Mouse (Mus musculus) myocyte (in vitro differentiated cells): ENCODE data around the gene Il15ra.

Experiments
- CEBPB ChIP-seq: IDR thresholded peaks from 2 replicates; pipeline ENCODE4 v1.6.1; 2011; ENCODE audit warnings: mild to moderate bottlenecking, moderate library complexity; ENCODE audit not compliant: poor library complexity, insufficient read depth, severe bottlenecking
- E2F4 ChIP-seq: IDR thresholded peaks from one replicate; pipeline ENCODE4 v1.6.1; 2011; ENCODE audit warnings: mild to moderate bottlenecking, control low read depth, moderate library complexity; ENCODE audit not compliant: insufficient read depth
- MAX ChIP-seq: IDR thresholded peaks from one replicate; pipeline ENCODE4 v1.6.1; 2011; ENCODE audit warnings: low read depth, mild to moderate bottlenecking, control low read depth
- MYOD1 ChIP-seq, 3 experiments: IDR thresholded peaks; one replicate each; pipeline ENCODE4 v1.6.1; 2011; ENCODE audit warnings: control low read depth in 2 of 3, low read depth in 2 of 3, mild to moderate bottlenecking in 2 of 3, moderate library complexity in 1 of 3; ENCODE audit not compliant: insufficient read length in 2 of 3, control insufficient read depth in 1 of 3
- MYOG ChIP-seq, 3 experiments: IDR thresholded peaks; one replicate each; pipeline ENCODE4 v1.6.1; 2011; ENCODE audit warnings: control low read depth in 2 of 3, low read depth in 2 of 3, mild to moderate bottlenecking in 2 of 3; ENCODE audit not compliant: insufficient read length in 2 of 3, control insufficient read depth in 1 of 3, insufficient read depth in 1 of 3
- POLR2A ChIP-seq: IDR thresholded peaks from one replicate; pipeline ENCODE4 v1.6.1; 2011; ENCODE audit warnings: low read depth, mild to moderate bottlenecking, control low read depth, moderate library complexity; ENCODE audit not compliant: insufficient read length
- POLR2AphosphoS2 ChIP-seq: IDR thresholded peaks from one replicate; pipeline ENCODE4 v1.6.1; 2011; ENCODE audit warnings: low read depth, control low read depth; ENCODE audit not compliant: insufficient read length
- SRF ChIP-seq: IDR thresholded peaks from one replicate; pipeline ENCODE4 v1.6.1; 2011; ENCODE audit warnings: low read depth; ENCODE audit not compliant: control insufficient read depth, insufficient read length
- TCF12 ChIP-seq: IDR thresholded peaks from one replicate; pipeline ENCODE4 v1.6.1; 2011; ENCODE audit warnings: mild to moderate bottlenecking, control low read depth; ENCODE audit not compliant: poor library complexity, insufficient read depth, severe bottlenecking
- USF1 ChIP-seq: IDR thresholded peaks from one replicate; pipeline ENCODE4 v1.6.1; 2011; ENCODE audit warnings: low read depth, mild to moderate bottlenecking, control low read depth, moderate library complexity

DNA sequence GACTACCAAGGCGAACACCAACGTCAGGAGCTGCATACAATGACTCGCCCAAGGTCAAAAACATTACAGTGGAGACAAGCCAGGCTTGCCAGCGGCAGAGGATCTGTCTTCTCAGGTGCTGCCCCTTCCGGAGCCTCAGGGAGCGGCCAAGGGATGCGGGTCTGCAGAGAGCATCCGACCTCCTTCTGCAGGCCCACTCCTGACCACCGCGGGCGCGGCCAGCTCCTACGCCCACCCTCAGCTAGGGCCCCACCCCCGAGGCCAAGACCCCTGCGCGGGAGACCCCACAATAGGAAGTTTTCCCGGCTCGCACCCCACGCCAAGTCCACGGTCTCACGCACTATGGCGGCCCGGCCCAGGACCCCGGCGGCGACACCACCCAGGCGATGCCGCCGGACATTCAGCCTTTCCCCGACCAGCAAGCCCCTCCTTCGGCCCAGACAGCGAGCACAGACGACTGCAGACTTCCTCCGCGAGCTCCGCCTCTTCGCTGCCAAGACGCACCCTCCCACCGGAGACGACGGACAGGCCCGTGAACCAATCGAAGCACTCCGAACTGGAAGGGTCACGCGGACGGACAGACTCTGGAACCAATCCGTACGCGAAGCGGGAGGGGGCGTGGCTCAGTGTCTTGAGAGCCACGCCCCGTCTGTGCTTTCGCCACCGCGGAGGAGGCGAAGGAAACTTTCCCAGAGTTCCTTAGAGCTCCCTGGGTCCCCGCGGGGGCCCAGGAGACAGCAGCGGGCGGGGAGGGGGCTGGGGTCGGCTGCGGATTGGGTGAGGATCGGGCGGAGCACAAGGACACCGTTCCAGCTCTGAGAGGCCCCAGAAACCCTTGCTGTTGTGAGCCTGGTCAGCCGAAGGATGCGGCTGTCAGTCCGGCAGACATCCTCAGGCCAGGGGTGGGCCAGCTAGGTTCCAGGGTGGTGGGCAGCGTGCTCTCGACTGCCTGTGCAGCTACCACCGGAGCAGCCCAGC is 72.3 kb downstream of the Il15ra start, which contains the start of the genes Fbh1 and Ankrd16:
- TF ChIP-seq POLR2A (peak; percentile 88), TCF12 (no peak), MYOD1 (IDR thresholded peaks at IDR 0.05; ENCODE audit: control insufficient read depth in 1 of 3, insufficient read length in 2 of 3, low read depth in 2 of 3) (peak in 1 of 3 experiments; percentile 16), USF1 (no peak), E2F4 (no peak), POLR2AphosphoS2 (peak; percentile 85), MYOG (IDR thresholded peaks at IDR 0.05; ENCODE audit: control insufficient read depth in 1 of 3, insufficient read depth in 1 of 3, insufficient read length in 2 of 3, low read depth in 2 of 3) (peak in 1 of 3 experiments; percentile 24), MAX (no peak), SRF (peak; percentile 18), CEBPB (no peak)
